Mouse (Mus musculus): ENCODE results near the gene Pdzd2.

DNA sequence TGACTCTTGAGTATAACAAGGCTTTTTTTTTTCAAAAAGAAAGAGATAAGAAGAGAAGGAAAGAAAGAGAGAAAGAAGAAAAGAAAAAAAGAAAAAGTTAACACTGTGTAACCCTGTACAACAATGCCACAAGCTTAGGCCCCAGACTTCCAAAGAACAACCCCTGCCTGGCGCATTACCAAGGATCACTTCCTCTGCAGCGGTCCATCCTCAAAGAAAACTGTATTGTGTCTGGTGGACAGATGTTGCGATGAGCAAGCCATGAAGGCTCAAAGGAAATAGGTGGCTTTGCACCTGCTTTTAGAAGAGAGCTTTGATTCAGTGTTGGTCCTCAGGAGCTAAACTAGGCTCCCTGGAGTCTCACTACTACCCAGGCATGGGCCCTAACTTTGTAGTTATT, 89.5 kb downstream of the Pdzd2 start:
- TF ChIP-seq CTCF (IDR thresholded peaks at IDR 0.05; ENCODE audit: insufficient read depth, low read length) (no peak), POLR2A (IDR thresholded peaks at IDR 0.05; ENCODE audit: borderline replicate concordance, extremely low read depth, low read depth, low read length) (no peak)

Measured in lung, adult 2 months (tissue).